Mouse (Mus musculus) heart, postnatal 0 days (tissue): Measurements from ENCODE around the gene Tmco5.

Experiments used
- CTCF ChIP-seq: IDR thresholded peaks from 2 replicates; pipeline ENCODE4 v1.5.1; 2016; ENCODE audit warnings: antibody characterized with exemption, control low read depth, low read depth
- EP300 ChIP-seq: IDR thresholded peaks from 2 replicates; pipeline ENCODE4 v1.6.1; 2016; ENCODE audit warnings: antibody characterized with exemption, low read depth

DNA sequence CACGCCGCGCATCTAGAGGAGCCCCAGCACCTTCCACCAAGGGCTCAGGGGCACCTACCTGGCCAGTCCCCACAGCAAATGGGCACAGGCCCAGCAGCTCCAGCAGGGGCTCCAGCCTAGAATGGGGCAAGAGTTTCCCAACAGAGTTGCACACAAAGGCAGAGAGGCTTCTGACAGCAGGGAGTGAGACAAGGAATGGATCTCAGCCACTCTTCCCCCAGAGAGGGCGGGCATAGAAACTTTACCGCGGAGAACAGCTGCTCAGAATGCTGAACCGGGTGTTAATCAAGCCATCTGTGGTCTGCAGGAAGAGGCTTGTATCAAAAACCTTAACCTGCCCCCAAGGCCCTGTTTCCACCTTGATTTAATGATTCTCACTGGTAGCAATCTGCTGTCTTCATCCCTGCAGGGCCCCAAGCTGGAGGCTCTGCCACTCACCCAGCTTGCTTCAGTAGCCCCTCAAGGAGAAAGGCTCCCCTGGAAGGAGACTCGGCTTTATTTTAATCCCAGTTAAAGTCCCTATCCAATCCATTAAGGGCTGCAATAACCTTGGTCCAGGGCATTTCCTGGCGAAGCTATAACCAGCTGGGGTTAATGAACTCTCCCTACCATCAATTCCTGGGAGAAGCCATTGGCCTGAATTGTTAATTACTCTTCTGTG is 1.4 kb upstream of the Tmco5 start:
- TF ChIP-seq CTCF (no peak), EP300 (no peak)
